Mouse (Mus musculus) liver, embryonic 12.5 days (tissue): ENCODE results near the gene Olfr1095. TPM values are rescaled to one million over a fixed set of nuclear protein-coding genes. Genes with fewer than 3 reads are reported as not detected.

Experiments used
- ATAC-seq: fragments of 200-750 bp; cut with Nextera tagmentation; 2 replicates; pipeline ENCODE4 v1.8.0; 2017; ENCODE audit warnings: moderate number of reproducible peaks, mild to moderate bottlenecking, moderate library complexity
- H3K27ac ChIP-seq: fragments of 300-500 bp; sonication (generic); 2 replicates; pipeline ENCODE4 v1.5.1; 2016; ENCODE audit warnings: mild to moderate bottlenecking
- H3K27me3 ChIP-seq: fragments of 300-500 bp; sonication (generic); replicated peaks from 2 replicates; pipeline ENCODE4 v1.6.1; 2016; ENCODE audit warnings: mild to moderate bottlenecking, moderate library complexity
- H3K36me3 ChIP-seq: fragments of 300-500 bp; sonication (generic); 2 replicates; pipeline ENCODE4 v1.6.1; 2016; ENCODE audit warnings: mild to moderate bottlenecking, moderate library complexity
- H3K4me1 ChIP-seq: fragments of 300-500 bp; sonication (generic); 2 replicates; pipeline ENCODE4 v1.6.1; 2016
- H3K4me2 ChIP-seq: fragments of 300-500 bp; sonication (generic); 2 replicates; pipeline ENCODE4 v1.6.1; 2016; ENCODE audit warnings: mild to moderate bottlenecking, moderate library complexity
- H3K4me3 ChIP-seq: fragments of 300-500 bp; sonication (generic); 2 replicates; pipeline ENCODE4 v1.5.1; 2016; ENCODE audit warnings: mild to moderate bottlenecking, moderate library complexity
- H3K9ac ChIP-seq: fragments of 300-500 bp; sonication (generic); 2 replicates; pipeline ENCODE4 v1.6.1; 2016; ENCODE audit warnings: mild to moderate bottlenecking, moderate library complexity
- H3K9me3 ChIP-seq: fragments of 300-500 bp; sonication (generic); replicated peaks from 2 replicates; pipeline ENCODE4 v1.6.1; 2016; ENCODE audit warnings: mild to moderate bottlenecking, moderate library complexity
- WGBS: fragments of 180-500 bp; shearing (Covaris S2); methylation state at CpG from one replicate; pipeline ENCODE4 v1.1.7; 2016; ENCODE audit not compliant: insufficient replicate concordance; 5-methylcytosine and 5-hydroxymethylcytosine counted together
- polyA plus RNA-seq: library from polyadenylated mRNA; unstranded; fragments of >200 nt; fragmentation: Nextera tagmentation; extraction: Ambion mirVana; gene quantifications from 2 replicates; pipeline ENCODE4 v1.2.1, GENCODE M21; 2016

Olfr1095 gene
- not detected in 2 replicates for polyA plus RNA-seq

- no peak within 1 kb of the TSS for H3K9ac ChIP-seq
- H3K27me3 ChIP-seq: no peaks in the 10 kb centered on the region
- 75% methylated on average over 3 of the region's 3 CpGs for WGBS
- no peaks in the 10 kb centered on the region for H3K36me3 ChIP-seq
- H3K27ac ChIP-seq: no peak within 1 kb of the TSS
- no peak within 1 kb of the TSS for H3K4me3 ChIP-seq
- no peaks in the 10 kb centered on the region for H3K9me3 ChIP-seq
- no peaks in the 10 kb centered on the region for H3K4me1 ChIP-seq
- no peak within 1 kb of the TSS for H3K4me2 ChIP-seq
- ATAC-seq: no peak
Observed at GRCm38 (mm10) chr2:86851596-86851995, at the start of gene Olfr1095. Gene Olfr1095 (minus strand): TSS chr2:86851696.

GRCm38 (mm10) chr2:86892116-86892515 is 40.6 kb upstream of the Olfr1095 start, which contains the start of gene Olfr1097:
Gene Olfr1097 (minus strand): TSS chr2:86892216.
- Histone ChIP-seq H3K27ac (no peak within 1 kb of the TSS), H3K4me1 (no peaks in the 10 kb centered on the region), H3K9me3 (no peaks in the 10 kb centered on the region), H3K36me3 (no peaks in the 10 kb centered on the region), H3K4me3 (no peak within 1 kb of the TSS), H3K4me2 (no peak within 1 kb of the TSS), H3K9ac (no peak within 1 kb of the TSS), H3K27me3 (no peaks in the 10 kb centered on the region)
- WGBS: 80% methylated on average over 1 of the region's 1 CpGs
- no peak for ATAC-seq

GRCm38 (mm10) chr2:86874702-86875101 is 23.2 kb upstream of the Olfr1095 start, which contains the start of gene Gm13723:
Gene Gm13723 (minus strand): TSS chr2:86874802.
- WGBS: 39% methylated on average over 1 of the region's 1 CpGs

GRCm38 (mm10) chr2:86824363-86824762 is 27.1 kb downstream of the Olfr1095 start, which contains the start of gene Olfr1094:
Gene Olfr1094 (plus strand): TSS chr2:86824663.
- H3K4me3 ChIP-seq: no peak within 1 kb of the TSS
- H3K27ac ChIP-seq: no peak within 1 kb of the TSS
- no peak for ATAC-seq
- H3K4me1 ChIP-seq: no peaks in the 10 kb centered on the region
- H3K36me3 ChIP-seq: no peaks in the 10 kb centered on the region
- H3K4me2 ChIP-seq: no peak within 1 kb of the TSS
- no peak within 1 kb of the TSS for H3K9ac ChIP-seq
- no peaks in the 10 kb centered on the region for H3K9me3 ChIP-seq
- no peaks in the 10 kb centered on the region for H3K27me3 ChIP-seq

More at GRCm38 (mm10) chr2:86874702-86875101, 23.2 kb upstream of the Olfr1095 start, which contains the start of gene Gm13723:
- H3K4me3 ChIP-seq: no peak within 1 kb of the TSS
- H3K9me3 ChIP-seq: no peaks in the 10 kb centered on the region
- no peak for ATAC-seq
- H3K36me3 ChIP-seq: no peaks in the 10 kb centered on the region
- no peak within 1 kb of the TSS for H3K4me2 ChIP-seq
- no peaks in the 10 kb centered on the region for H3K4me1 ChIP-seq
- no peak within 1 kb of the TSS for H3K9ac ChIP-seq
- no peaks in the 10 kb centered on the region for H3K27me3 ChIP-seq
- no peak within 1 kb of the TSS for H3K27ac ChIP-seq

GRCm38 (mm10) chr2:86809918-86810317 is 41.6 kb downstream of the Olfr1095 start, which contains the start of gene Olfr141:
Gene Olfr141 (minus strand): TSS chr2:86810018.
- Histone ChIP-seq H3K4me2 (no peak within 1 kb of the TSS), H3K36me3 (no peaks in the 10 kb centered on the region)
- ATAC-seq: no peak

More at GRCm38 (mm10) chr2:86809918-86810317, 41.6 kb downstream of the Olfr1095 start, which contains the start of gene Olfr141:
- Histone ChIP-seq H3K9ac (no peak within 1 kb of the TSS), H3K27me3 (no peaks in the 10 kb centered on the region), H3K27ac (no peak within 1 kb of the TSS), H3K4me1 (no peaks in the 10 kb centered on the region), H3K9me3 (no peaks in the 10 kb centered on the region), H3K4me3 (no peak within 1 kb of the TSS)

Other genes with a start within 250 kb of the Olfr1095 start
- gene Olfr1084, start 212.0 kb downstream of the Olfr1095 start, polyA plus RNA-seq: not detected in 2 replicates
- not detected in 2 replicates for gene Olfr1085, start 189.7 kb downstream of the Olfr1095 start, polyA plus RNA-seq
- not detected in 2 replicates for gene Olfr1086, start 171.6 kb downstream of the Olfr1095 start, polyA plus RNA-seq
- not detected in 2 replicates for gene Olfr1087, start 153.3 kb downstream of the Olfr1095 start, polyA plus RNA-seq
- gene Olfr1089, start 118.0 kb downstream of the Olfr1095 start, polyA plus RNA-seq: not detected in 2 replicates
- not detected in 2 replicates for gene Olfr1090, start 92.7 kb downstream of the Olfr1095 start, polyA plus RNA-seq
- gene Olfr1093, start 69.2 kb downstream of the Olfr1095 start, polyA plus RNA-seq: not detected in 2 replicates
- gene Olfr141, start 41.7 kb downstream of the Olfr1095 start, polyA plus RNA-seq: not detected in 2 replicates
- not detected in 2 replicates for gene Olfr1094, start 27.0 kb downstream of the Olfr1095 start, polyA plus RNA-seq
- gene Gm13723, start 23.1 kb upstream of the Olfr1095 start, polyA plus RNA-seq: not detected in 2 replicates
- gene Olfr1097, start 40.5 kb upstream of the Olfr1095 start, polyA plus RNA-seq: not detected in 2 replicates
- gene Olfr1098, start 72.8 kb upstream of the Olfr1095 start, polyA plus RNA-seq: not detected in 2 replicates
- gene Olfr1099, start 109.0 kb upstream of the Olfr1095 start, polyA plus RNA-seq: not detected in 2 replicates
- not detected in 2 replicates for gene Olfr1100, start 128.3 kb upstream of the Olfr1095 start, polyA plus RNA-seq
- not detected in 2 replicates for gene Olfr1101, start 139.5 kb upstream of the Olfr1095 start, polyA plus RNA-seq
- not detected in 2 replicates for gene Olfr1102, start 146.7 kb upstream of the Olfr1095 start, polyA plus RNA-seq
- not detected in 2 replicates for gene Olfr1104, start 175.4 kb upstream of the Olfr1095 start, polyA plus RNA-seq
- gene Olfr1105, start 184.8 kb upstream of the Olfr1095 start, polyA plus RNA-seq: not detected in 2 replicates
- not detected in 2 replicates for gene Olfr1106, start 200.6 kb upstream of the Olfr1095 start, polyA plus RNA-seq
- gene Olfr1107, start 224.1 kb upstream of the Olfr1095 start, polyA plus RNA-seq: not detected in 2 replicates
- gene Olfr1109, start 244.3 kb upstream of the Olfr1095 start, polyA plus RNA-seq: not detected in 2 replicates